Comparison of ENCODE assay signal across 8 mouse cellular contexts in the genomic region with DNA sequence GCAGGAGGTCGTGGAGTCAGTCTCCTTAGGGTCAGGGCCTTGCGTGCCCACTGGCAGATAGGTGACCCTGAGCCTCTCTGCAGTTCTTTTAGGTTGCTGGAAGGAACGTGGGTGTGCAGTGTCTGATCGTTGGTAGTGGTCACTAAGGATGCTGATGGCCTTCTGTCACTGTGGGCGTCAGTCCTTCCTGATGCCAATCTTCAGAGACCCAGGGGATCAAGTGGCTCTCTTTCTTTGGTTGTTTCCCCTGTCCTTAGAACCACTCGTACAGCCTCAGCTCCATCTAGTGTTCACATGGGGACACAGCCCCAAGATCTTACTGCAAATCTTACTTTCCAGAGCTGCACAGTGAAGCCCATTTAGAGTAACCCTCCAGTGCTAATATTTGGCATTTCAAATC. TPM values are rescaled to one million over a fixed set of nuclear protein-coding genes. Genes with fewer than 3 reads are reported as not detected.
DNase-seq lines count a peak whose midpoint lies in the region; ATAC-seq lines count a peak whose summit lies in the region.

No protein-coding gene starts in this region.

- peak; percentile 81 for ATAC-seq in forebrain, embryonic 16.5 days
- peak; percentile 54; the same call in 1 of the 2 replicates for ATAC-seq in intestine, embryonic 14.5 days (replicated peaks; ENCODE audit: low FRiP score, low TSS enrichment, low read depth)
- ATAC-seq in limb, embryonic 11.5 days (ENCODE audit: insufficient number of reproducible peaks, low FRiP score, low TSS enrichment, low read depth) = no peak
- ATAC-seq in midbrain, embryonic 16.5 days = peak; percentile 73

- H3K4me3 ChIP-seq in forebrain, embryonic 16.5 days (replicated peaks; ENCODE audit: low read length) = no peak overlapping the region
- H3K4me3 ChIP-seq in intestine, embryonic 14.5 days (ENCODE audit: low read depth, low read length) = no peak overlapping the region
- H3K4me3 ChIP-seq in limb, embryonic 11.5 days (ENCODE audit: low read depth, low read length) = no peak overlapping the region
- H3K4me3 ChIP-seq in midbrain, embryonic 16.5 days (ENCODE audit: low read depth, low read length) = no peak overlapping the region

- no peak overlapping the region for H3K4me2 ChIP-seq in forebrain, embryonic 16.5 days (ENCODE audit: low read length)
- H3K4me2 ChIP-seq in intestine, embryonic 14.5 days (ENCODE audit: low read length) = no peak overlapping the region
- no peak overlapping the region for H3K4me2 ChIP-seq in limb, embryonic 11.5 days (ENCODE audit: low read depth, severe bottlenecking)
- H3K4me2 ChIP-seq in midbrain, embryonic 16.5 days (ENCODE audit: low read length) = no peak overlapping the region

- H3K27ac ChIP-seq in forebrain, embryonic 16.5 days (ENCODE audit: low read length) = no peak overlapping the region
- H3K27ac ChIP-seq in intestine, embryonic 14.5 days (ENCODE audit: low read depth) = no peak overlapping the region
- H3K27ac ChIP-seq in limb, embryonic 11.5 days (replicated peaks; ENCODE audit: low read depth, low read length) = no peak overlapping the region
- no peak overlapping the region for H3K27ac ChIP-seq in midbrain, embryonic 16.5 days (ENCODE audit: low read length)

- 0 out of 2 replicates have a peak, but pooled peaks cover 4% of the 10 kb centered on the region for H3K36me3 ChIP-seq in forebrain, embryonic 16.5 days (ENCODE audit: control insufficient read depth, insufficient read depth)
- peaks cover 8% of the 10 kb centered on the region for H3K36me3 ChIP-seq in intestine, embryonic 14.5 days (ENCODE audit: control insufficient read depth, insufficient read depth, low read length)
- H3K36me3 ChIP-seq in limb, embryonic 11.5 days (ENCODE audit: control insufficient read depth, insufficient read depth, low read length) = no peaks in the 10 kb centered on the region; the same call in 1 of the 2 replicates
- peaks cover 4% of the 10 kb centered on the region; the same call in 1 of the 2 replicates for H3K36me3 ChIP-seq in midbrain, embryonic 16.5 days (ENCODE audit: control insufficient read depth, insufficient read depth, low read length)

- DNase-seq in urinary bladder, postnatal 14 days (ENCODE audit: low spot score) = peak; percentile 59
- no peak for DNase-seq in urinary bladder, postnatal 4 days (ENCODE audit: low spot score in 2 of 2)
- DNase-seq in c-Kit-positive CD71-positive TER-119-positive erythroid progenitor cells, embryonic 14.5 days (ENCODE audit: low spot score) = peak; percentile 26
- peak; percentile 72 for DNase-seq in intestine, embryonic 14.5 days (ENCODE audit: low spot score)
- peak; percentile 64 for DNase-seq in limb, embryonic 11.5 days (ENCODE audit: low spot score)
- peak; percentile 34 for DNase-seq in telencephalon, adult 2 months (ENCODE audit: low read depth, low spot score)

- 50% methylated on average over 6 of the region's 6 CpGs for whole genome bisulfite sequencing in forebrain, embryonic 16.5 days
- 37% methylated on average over 6 of the region's 6 CpGs for WGBS in intestine, embryonic 14.5 days
- 42% methylated on average over 6 of the region's 6 CpGs for whole genome bisulfite sequencing in limb, embryonic 11.5 days
- WGBS in midbrain, embryonic 16.5 days = 38% methylated on average over 6 of the region's 6 CpGs

- no peaks in the 10 kb centered on the region for H3K9me3 ChIP-seq in forebrain, embryonic 16.5 days (ENCODE audit: control insufficient read depth, low read length)
- no peaks in the 10 kb centered on the region for H3K9me3 ChIP-seq in intestine, embryonic 14.5 days (ENCODE audit: control insufficient read depth, low read length)
- H3K9me3 ChIP-seq in limb, embryonic 11.5 days (ENCODE audit: control insufficient read depth, low read length) = no peaks in the 10 kb centered on the region
- no peaks in the 10 kb centered on the region for H3K9me3 ChIP-seq in midbrain, embryonic 16.5 days (replicated peaks; ENCODE audit: control insufficient read depth, low read length, poor library complexity, severe bottlenecking)

- no peaks in the 10 kb centered on the region for H3K27me3 ChIP-seq in forebrain, embryonic 16.5 days (replicated peaks; ENCODE audit: control insufficient read depth, insufficient read depth, low read length)
- H3K27me3 ChIP-seq in intestine, embryonic 14.5 days (replicated peaks; ENCODE audit: control insufficient read depth, insufficient read depth, low read length) = no peaks in the 10 kb centered on the region
- H3K27me3 ChIP-seq in limb, embryonic 11.5 days (ENCODE audit: control insufficient read depth, insufficient read depth, low read length) = no peaks in the 10 kb centered on the region
- no peaks in the 10 kb centered on the region for H3K27me3 ChIP-seq in midbrain, embryonic 16.5 days (ENCODE audit: control insufficient read depth, insufficient read depth, low read depth, low read length)

- peaks cover 2% of the 10 kb centered on the region; the same call in 1 of the 2 replicates for H3K4me1 ChIP-seq in forebrain, embryonic 16.5 days (replicated peaks; ENCODE audit: control insufficient read depth, insufficient read depth, low read length)
- H3K4me1 ChIP-seq in intestine, embryonic 14.5 days (replicated peaks; ENCODE audit: control insufficient read depth, insufficient read depth, low read length) = peaks cover 16% of the 10 kb centered on the region
- H3K4me1 ChIP-seq in limb, embryonic 11.5 days (ENCODE audit: control insufficient read depth, insufficient read depth, low read length) = peaks cover 8% of the 10 kb centered on the region; the same call in 1 of the 2 replicates
- H3K4me1 ChIP-seq in midbrain, embryonic 16.5 days (ENCODE audit: control insufficient read depth, insufficient read depth, low read length) = no peaks in the 10 kb centered on the region

- H3K9ac ChIP-seq in forebrain, embryonic 16.5 days (replicated peaks; ENCODE audit: low read depth, low read length) = no peak overlapping the region
- H3K9ac ChIP-seq in intestine, embryonic 14.5 days (ENCODE audit: low read length) = no peak overlapping the region
- H3K9ac ChIP-seq in limb, embryonic 11.5 days (ENCODE audit: low read length) = no peak overlapping the region
- no peak overlapping the region for H3K9ac ChIP-seq in midbrain, embryonic 16.5 days (ENCODE audit: low read depth, low read length)

RNA-seq across cellular contexts. Expression of gene Blm, which starts 49.1 kb away (rescaled TPM):
- 13.5 and 14.8 TPM in 2 replicates for polyA plus RNA-seq in forebrain, embryonic 16.5 days (2015; fragmentation: Nextera tagmentation; extraction: Ambion mirVana)
- 23.3 and 29.1 TPM in 2 replicates for polyA plus RNA-seq in intestine, embryonic 14.5 days (2014; fragmentation: Nextera tagmentation; extraction: Ambion mirVana)
- 51.8 and 59.0 TPM in 2 replicates for polyA plus RNA-seq in limb, embryonic 11.5 days (2014; fragmentation: Nextera tagmentation; extraction: Ambion mirVana)
- polyA plus RNA-seq in midbrain, embryonic 16.5 days (2015; fragmentation: Nextera tagmentation; extraction: Ambion mirVana) = 6.8 and 8.7 TPM in 2 replicates

Comparison
In these comparisons a context has a peak if more than half of its experiments do, and no peak if none do; other contexts are left out.
1. DNase-seq: peak in urinary bladder, postnatal 14 days (single experiment), c-Kit-positive CD71-positive TER-119-positive erythroid progenitor cells, embryonic 14.5 days (single experiment), intestine, embryonic 14.5 days (single experiment), limb, embryonic 11.5 days (single experiment) and telencephalon, adult 2 months (single experiment); none in urinary bladder, postnatal 4 days (0 of 2).